Mouse (Mus musculus) CH12.LX (cell line): ENCODE data around the gene Lrrc1.

ENCODE experiments used
- CTCF ChIP-seq, 2 experiments: IDR thresholded peaks in 1 of 2; conservative IDR thresholded peaks in 1 of 2; 2 replicates each; pipeline ENCODE4 v1.5.1; 2011 to 2012; ENCODE audit warnings: low read depth in 2 of 2, low read length in 2 of 2, improper control_type of control experiment in 1 of 2, inconsistent platforms in 1 of 2, mild to moderate bottlenecking in 1 of 2, moderate library complexity in 1 of 2
- E2F4 ChIP-seq: IDR thresholded peaks from 2 replicates; pipeline ENCODE4 v1.6.1; 2011; ENCODE audit warnings: low read depth, low read length, improper control_type of control experiment; ENCODE audit not compliant: insufficient replicate concordance
- EP300 ChIP-seq: IDR thresholded peaks from 2 replicates; pipeline ENCODE4 v1.6.1; 2011; ENCODE audit warnings: low read length, improper control_type of control experiment
- MAX ChIP-seq: IDR thresholded peaks from 2 replicates; pipeline ENCODE4 v1.6.1; 2011; ENCODE audit warnings: low read length, improper control_type of control experiment
- ZNF384 ChIP-seq: IDR thresholded peaks from 2 replicates; pipeline ENCODE4 v1.6.1; 2012; ENCODE audit warnings: low read depth, low read length, improper control_type of control experiment, inconsistent platforms

- no peak for TF ChIP-seq MAX
- no peak for TF ChIP-seq E2F4
- no peak for TF ChIP-seq CTCF (conservative IDR thresholded peaks at IDR 0.05 in 1 of 2, IDR thresholded peaks at IDR 0.05 in 1 of 2; ENCODE audit: low read depth in 2 of 2, low read length in 2 of 2)
- TF ChIP-seq EP300: no peak
- TF ChIP-seq ZNF384: no peak
These were observed 162.2 kb downstream of the Lrrc1 start for GRCm38 (mm10) chr9:77382514-77382913.
